Mouse (Mus musculus): Measurements from ENCODE around the gene Slc6a5.

The Slc6a5 gene

DNA sequence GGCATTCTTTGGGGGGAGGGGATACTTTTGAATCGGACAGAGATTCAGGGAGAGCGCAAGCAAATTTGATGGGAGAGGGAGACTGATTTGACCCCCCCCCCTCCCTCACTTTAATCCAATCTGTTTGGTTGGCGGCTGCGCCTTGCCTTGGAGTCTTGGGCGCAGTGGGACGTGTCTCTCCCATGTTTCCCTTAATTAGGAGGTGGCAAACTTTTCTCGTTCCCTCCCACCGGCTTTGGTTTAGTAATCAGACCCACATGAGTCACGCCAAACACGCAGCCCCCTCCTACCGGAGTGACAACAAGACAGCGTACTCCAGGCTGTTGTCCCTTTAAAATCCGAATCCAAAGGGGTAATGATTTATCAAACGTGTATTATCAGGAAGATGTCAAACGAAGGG is at the start of gene Slc6a5:
Gene Slc6a5, plus strand, starts transcription at position 297 of the 400 bp plus-strand sequence.
- no peak for DNase-seq

DNA sequence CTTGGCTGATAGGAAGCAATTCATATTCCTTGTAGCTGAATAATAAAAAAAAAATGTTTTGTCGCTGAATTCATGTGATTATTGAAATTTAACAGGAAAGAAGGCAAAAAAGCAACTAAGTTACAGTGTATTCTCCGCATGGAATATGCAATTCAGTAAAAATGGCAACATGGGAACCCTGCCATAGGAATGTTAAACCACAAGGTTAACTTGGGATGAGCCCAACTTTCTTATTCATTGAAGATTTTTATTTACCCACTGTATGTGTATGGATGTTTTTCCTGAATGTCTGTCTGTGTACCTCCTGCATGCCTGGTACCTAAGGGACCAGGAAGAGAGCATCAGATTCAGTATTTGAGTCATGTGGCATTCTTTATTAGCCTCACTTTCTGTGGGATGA is 48.8 kb upstream of the Slc6a5 start:
- DNase-seq: no peak

DNA sequence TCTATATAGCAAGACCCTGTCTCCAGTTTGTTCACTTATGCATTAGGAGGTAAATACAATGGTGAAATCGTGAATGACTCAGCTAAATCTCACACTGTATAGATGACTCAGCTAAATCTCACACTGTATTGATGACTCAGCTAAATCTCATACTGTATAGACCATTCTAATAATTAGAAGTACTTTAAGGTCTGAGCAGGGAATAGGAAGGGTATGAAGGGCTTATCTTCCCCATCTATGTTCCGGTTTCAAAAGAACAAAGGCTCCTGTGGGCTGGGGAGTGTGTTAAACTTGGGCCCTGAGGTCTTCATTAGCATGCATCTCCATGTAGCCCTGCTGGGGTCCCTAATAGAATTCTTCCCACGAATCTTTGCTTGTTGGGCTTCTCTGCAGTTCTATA is 46.2 kb upstream of the Slc6a5 start:
- DNase-seq: no peak

DNA sequence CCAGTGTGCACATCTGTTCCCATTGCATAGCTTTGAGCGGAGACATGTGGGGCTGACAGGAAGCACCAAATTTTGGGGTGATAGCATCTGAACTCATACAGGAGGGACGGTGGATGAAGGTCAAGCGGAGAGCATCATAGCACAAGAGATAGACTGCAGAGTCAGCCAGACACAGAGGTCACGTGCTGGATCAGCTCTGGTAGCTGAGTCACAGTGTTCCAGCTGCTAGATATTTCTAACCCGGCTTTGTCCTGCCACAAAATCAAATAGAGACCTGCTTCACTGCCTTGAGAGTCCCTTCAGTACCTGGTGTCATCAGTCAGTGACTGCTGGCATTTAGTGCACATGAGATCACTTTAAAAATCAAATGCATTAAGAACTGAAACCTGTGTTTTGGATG is 40.3 kb upstream of the Slc6a5 start:
- no peak for DNase-seq

DNA sequence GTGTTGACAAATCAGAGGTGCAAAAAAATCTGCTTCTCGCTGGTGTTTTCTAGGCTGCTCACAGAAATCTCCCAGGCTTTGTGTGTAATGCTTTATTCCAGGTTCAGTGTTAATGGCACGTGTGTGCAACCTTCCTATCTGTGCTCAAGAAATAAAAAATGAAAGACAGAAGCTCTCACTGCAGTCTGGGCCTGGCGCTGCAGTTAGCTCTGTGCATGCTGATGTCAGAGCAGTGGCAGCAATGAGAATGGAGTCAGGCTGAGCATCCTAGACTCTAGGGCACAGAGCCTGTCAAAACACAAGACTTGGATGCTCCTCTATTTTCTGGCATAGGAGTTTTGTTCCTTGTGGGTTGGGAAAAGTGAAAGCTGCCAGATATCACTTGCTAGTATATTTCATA is 39.7 kb upstream of the Slc6a5 start:
- DNase-seq: no peak

DNA sequence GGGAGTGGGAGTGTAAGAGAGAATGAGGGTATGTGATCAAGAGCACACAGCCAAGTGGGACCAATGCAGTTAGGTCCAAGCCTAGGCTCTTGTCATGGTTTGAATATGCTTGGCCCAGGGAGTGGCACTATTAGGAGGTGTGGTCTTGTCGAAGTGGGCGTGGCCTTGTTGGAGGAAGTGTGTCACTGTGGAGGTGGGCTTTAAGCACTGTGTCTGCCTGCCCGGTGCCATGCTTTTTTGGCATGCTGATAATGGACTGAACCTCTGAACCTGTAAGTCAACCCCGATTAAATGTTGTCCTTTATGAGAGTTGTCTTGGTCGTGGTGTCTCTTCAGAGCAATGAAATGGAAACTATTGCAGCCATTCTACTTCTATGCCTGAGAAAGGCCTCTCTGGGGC is 32.6 kb upstream of the Slc6a5 start:
- no peak for DNase-seq

DNA sequence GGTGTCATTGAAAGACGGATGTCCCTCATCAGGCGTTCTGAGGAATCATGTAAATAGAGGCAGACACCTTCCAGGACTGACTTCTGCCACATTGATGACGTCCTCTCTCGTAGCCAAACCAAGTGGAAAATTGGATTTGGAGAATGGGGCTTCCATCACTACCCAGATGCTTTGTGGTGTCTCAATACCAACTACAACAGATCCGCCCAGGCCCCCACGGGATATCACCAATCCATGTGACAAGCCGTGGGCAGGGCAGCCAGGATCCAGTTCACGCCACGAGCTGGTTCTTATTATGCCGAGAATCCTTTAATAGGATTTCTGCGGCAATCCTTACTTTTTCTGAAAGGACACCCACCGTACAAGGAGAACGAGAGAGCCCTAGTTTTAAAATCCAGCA is 30.9 kb upstream of the Slc6a5 start:
- no peak for DNase-seq

DNA sequence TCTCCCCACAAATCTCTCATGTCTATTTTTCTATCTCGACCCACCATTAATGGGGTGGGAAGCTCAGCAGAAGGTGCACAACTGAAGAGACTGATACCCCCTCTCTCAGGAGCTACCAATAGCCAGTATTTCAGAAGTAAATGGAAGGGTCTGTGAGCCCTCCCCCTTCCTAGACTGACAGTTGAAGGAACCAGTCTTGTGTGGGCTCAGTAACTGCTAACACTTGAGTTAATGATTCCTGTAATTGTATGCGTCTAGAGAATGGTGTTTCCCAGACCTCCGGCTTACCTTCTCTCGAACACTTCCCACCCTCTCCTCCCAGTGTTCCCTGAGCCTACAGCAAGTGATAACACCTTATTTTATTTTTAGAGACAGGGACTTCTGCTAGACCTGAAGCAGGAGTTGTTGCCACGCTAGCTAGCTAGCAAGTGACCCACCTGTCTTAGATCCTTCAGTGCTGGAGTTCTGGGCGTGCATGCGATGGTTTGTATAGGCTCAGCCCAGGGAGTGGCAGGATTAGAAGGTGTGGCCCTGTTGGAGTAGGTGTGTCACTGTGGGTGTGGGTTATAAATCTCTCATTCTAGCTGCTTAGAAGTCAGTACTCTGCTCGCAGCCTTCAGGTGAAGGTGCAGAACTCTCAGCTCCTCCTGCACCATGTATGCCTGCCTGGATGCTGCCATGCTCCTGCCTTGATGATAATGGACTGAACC is 29.8 kb upstream of the Slc6a5 start:
- DNase-seq: no peak

DNA sequence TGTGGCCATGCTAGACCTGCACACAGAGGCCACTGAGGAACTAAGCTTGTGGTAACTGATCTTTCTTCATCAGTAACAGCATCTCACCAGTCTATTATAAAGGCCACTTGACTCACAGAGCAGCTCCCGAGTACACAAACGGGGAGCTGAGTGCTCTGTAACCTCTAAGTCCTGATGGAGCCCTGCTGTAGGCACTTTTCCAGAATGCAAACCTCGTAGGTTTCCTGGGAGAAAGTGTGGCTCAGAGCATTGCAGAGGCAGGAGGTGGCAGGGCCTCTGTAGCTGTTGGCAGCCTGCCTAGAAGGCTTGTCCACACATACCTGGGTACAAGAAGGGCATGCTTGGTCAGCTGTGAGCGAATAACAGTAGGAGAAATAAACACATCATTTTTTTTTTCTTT is 27.7 kb upstream of the Slc6a5 start:
- DNase-seq: no peak

DNA sequence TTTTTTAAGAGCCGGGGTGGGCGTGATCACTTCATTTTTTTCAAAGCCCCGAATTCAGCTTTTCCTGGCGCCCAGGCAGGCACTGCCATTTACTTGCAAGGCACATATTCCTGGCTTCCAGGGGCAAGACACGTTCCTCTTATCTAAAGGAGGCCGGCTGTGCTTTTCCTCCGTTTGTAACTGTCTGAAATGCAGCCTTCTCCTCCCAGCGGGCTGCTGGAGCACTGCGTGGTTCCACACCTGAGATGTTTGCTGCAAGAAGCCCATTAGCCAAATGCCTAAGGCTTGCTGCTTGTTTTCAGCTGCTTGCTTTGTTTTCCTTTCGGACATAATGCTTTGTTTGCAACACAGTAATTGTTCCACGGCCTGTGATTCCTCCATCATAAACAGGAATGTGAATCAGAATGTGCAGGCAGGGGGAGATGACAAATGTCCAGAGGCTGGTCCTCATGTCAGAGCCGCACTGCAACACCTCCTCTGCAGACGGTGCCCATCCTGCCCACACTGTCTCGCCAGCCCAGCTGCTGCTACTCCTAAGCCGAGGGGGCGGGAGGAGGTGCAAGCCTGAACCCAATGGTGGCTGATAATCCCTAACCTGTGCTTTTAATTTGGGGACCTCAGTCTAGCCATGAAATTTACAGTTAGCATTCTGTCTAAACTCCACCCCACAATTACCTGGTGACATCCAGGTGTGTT is 27.1 kb upstream of the Slc6a5 start:
- DNase-seq: no peak

DNA sequence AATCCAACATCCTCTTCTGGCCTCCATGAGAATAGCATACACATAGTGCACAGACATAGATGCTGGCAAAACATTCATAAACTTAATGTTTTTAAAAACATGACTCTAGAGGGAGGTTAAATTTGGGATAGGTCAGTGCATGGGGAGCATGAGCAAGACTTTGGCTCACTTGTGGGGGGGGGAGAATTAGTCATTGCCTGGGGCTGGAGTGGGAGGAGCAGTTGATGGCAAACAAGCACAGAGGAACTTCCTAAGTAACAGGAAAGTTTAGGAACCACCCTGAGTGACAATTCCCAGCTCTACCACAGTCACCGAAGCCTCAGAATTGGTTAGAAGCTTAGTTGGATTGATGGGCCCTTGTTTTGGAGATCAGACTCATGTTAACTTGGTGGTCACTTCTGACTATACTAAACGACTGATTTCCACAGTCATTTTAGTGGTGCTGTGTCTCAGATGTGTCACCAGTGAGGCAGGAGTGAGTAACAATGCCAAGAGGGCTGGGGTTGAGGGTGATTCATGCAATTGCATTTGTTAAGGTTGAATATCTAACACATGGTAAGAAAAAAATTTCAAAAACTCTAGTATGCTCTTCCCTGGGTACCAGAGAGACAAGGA is 22.1 kb upstream of the Slc6a5 start:
- no peak for DNase-seq

DNA sequence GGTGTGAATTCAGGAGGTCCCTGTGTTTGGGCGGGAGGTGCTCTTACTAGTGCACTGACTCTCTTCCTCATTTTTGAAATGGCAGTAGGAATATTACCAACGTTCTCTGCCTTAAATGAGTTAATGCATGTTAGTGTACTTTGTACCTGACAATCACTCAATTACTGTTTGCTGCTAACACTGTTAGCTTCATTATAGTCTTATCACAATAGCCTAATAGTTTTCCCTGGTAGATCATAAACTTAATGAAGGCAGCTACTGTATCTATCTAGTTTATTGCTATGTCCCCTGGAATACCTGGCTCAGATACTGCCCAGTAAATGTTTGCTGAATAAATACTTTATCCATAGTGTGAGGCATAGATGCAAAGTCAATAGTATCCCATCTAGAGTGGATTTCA is 15.2 kb upstream of the Slc6a5 start:
- DNase-seq: no peak

DNA sequence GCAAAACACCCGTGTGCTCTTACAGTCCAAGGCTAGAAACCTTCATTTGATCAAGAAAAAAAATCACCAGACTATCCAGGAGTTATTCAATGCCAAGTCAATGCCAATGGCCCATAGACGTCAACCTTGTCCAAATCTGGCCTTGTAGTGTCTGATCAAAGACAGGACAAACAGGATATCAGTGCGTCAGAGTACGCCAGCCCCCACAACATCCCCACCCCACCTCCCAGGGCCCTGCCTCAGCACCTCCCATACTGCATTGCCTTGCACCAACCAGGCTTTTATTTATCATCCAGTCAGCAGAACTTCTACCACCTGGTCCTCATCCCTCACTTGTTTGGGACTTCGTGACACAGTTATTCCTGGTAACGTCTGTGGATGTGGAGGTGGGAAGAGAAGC is 14.7 kb upstream of the Slc6a5 start:
- DNase-seq: no peak

DNA sequence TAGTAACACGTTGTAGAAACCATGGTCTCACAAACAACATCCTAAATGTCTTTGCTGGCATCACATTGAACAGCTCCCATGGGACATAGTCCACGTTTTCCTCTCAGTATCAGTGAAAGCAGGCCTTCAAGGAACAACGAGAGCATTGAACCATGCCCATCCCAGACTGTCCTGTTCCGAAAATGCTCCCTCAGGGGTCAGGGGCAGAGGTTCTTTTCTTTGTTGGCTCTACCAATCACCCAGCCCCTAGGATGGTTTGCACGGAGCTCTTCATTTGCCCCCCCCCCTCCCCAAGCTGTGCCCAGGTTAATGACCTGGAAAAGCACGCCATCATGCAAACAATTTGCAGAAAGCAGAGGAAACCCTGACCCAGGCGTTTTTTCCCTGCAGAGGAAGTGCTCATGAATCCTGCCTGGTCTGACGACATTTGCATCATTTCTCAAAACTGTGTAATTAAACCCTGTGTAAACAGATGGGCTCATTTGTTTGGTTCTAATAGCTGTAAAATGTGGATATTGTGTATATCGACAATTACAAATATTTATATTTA is 7.9 kb upstream of the Slc6a5 start:
- DNase-seq: no peak

DNA sequence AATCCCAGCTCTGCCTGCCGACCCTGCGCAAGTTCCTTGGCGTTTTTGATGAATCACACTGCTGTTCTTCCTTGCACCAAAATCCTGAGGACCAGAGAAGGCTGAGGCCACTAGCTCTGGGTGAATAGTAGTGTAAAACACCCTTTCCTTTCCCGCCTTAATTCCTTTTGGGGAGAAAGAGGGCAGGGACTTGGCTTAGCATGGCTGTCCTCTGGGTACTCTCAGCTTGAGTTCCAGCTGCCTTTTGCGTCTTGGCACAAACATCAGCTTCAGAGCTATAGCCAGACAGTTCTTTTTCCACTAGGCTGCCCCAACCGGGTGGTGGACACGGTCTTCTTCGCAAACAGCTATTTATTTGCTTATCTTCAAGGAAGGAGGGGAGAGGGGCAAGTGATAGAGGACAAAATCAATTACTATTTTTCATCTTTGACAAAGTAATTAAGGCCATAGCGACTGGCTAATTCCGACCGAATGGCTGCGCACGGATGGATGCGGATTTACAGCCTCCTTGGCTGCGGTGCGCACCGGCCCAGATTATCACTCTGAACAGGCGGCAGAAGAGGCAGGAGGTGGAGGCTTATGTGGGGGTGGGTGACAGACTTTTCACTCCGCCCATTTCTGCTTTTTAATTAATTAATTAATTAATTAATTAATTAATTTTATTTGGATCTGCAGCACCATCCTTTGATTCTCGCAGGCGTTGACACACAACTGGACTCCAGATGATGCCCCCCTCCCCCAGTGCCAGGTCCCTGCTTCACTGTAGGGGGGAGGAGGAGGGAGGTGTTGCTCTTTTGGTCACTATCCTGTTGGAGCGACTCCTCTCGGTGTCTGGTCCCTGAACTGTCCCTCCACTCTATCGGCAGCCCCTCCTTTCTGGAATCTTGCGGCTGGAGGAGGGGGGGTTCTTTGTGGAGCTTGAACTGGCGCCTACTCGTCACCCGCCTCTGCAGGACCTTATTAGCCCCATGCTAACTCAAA is 2.5 kb upstream of the Slc6a5 start:
- DNase-seq: no peak

DNA sequence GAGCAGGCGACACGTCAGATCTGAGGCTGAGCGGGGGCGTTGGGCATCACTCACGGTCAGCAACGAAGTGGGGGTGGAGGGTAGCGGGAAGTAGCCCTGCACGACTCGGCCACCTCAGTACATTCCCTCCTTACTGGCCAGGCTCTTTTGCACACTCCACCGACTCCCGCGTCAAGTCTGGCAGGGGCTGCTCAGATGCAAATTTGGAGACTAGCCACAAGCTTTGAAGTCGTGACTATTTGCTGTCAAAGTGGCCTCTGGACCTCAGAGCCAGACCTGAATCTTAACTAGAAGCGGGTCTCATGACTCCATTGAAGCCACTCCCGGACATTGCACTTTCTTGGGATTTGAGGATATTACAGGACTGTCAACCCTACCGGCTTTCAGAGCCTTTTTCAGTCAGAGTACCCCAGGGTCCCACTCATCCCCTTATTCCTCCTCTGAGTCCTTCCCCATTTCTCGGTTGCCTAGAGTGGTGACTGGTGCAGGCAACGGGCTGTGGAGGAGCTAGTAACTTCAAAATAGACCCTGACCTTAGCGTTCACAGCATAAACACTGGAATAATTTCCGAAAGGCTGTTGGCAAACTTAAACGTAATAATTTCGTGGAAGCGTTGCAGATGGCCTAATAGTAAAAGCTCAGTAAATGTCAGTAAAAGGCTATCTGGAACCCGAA is 1.6 kb upstream of the Slc6a5 start:
- DNase-seq: no peak

DNA sequence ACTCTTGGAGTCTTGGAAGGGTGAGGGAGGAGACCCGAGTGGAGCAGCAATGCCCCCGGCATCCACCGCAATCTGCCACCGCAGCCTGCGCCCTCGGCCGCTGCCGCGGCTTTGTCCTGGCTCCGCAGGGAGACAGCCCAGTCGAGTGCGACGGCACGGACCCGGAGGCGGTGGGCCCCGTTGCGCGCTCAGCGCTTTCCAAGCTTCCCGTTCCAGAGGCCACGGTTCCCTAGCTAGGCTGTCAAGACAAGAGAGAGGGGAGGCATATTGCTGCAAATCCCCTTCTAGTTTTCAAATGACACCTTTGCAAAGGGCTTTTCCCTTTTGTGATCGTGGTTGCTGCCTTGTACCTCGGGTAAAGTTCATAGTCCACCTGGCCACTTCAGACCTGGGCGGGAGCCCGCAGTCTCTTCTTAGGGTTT is 945 bp upstream of the Slc6a5 start:
- DNase-seq: no peak

DNA sequence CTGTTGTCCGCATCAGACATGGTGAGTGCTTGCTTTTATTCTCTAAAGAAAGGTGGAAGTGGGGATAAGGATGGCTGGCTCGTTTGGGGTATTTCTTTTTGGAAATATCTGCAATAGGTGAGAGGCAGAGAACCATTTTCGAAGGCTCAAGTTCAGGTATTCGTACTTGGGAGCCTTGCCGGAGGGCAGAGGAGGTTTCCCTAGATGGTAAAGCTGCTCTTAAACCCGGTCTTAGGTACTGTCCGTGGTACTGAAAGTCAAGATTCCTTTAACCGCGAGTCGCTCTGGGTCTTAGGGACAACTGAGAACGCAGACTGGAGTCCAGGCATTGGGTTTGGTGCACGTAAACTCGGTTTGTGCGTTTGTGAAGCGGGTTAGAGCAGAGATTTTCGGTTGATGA is 415 bp downstream of the Slc6a5 start:
- no peak for DNase-seq

DNA sequence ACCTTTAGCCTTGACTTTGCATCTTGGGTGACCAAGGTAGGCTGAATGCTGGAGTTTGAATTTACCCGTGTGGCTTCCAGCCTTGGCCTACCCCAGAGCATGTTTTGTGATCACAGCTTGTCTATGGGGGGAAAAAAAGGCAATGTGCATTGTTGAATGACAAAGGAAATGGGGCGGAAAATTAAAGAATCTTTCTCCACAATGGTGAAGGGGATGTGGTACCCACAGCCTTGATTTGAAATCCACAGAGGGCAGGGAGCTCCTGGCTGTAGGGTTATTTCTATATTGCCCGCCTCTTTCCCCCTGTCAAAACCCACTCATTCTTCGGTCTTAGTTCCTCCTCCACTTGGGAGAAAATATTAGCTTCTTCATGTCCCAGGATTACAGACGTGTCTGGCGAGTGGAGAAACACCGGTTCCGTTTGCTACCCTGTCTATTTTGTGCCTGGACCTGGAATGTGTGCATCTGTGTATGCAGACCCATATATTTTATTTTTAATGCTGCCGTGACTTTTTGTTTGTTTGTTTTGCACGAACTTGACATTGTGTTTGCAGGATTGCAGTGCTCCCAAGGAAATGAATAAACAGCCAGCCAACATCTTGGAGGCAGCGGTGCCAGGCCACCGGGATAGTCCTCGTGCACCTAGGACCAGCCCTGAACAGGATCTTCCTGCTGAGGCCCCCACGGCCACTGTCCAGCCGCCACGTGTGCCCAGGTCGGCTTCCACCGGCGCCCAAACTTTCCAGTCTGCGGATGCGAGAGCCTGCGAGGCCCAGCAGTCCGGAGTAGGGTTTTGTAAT is 1.4 kb downstream of the Slc6a5 start:
- DNase-seq: no peak

DNA sequence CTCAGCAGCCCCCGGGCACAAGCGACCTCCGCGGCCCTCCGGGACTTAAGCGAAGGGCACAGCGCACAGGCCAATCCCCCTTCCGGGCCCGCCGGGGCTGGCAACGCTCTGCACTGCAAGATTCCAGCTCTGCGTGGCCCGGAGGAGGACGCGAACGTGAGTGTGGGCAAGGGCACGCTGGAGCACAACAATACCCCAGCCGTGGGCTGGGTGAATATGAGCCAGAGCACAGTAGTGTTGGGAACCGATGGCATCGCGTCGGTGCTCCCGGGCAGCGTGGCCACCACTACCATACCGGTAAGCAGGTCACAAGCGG is 2.0 kb downstream of the Slc6a5 start:
- no peak for DNase-seq

DNA sequence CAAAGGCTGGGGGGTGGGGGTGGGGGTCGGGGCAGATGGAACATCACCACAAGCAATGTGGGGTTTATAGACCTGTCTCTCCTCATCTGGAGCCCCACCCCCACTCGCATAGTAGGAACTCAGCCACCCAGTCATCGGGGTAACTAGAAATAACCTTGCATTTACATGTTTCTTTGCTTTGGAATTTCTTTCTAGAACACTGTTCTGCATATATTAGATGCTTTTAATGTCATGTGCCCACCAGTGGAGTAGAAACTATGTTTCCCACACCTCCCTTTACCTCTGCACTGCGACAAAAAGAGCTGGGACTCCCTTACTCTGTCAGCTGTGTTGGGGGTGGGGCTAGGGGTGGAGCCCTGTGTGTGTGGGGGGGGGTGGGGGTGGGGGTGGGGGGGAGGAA is 3.2 kb downstream of the Slc6a5 start:
- no peak for DNase-seq
